Mouse (Mus musculus) gonadal fat pad, adult 2 months (tissue): ENCODE measurements around the gene Olfr352. TPM values are rescaled to one million over a fixed set of nuclear protein-coding genes. Genes with fewer than 3 reads are reported as not detected.

Experiments used
- DNase-seq: peaks from one replicate; pipeline ENCODE4 v3.0.0-alpha.2; 2012; ENCODE audit warnings: low read depth
- polyA plus RNA-seq: library from polyadenylated mRNA; depleted of rRNA; stranded (reverse); fragments of >200 nt; gene quantifications from 2 replicates; pipeline ENCODE4 v1.2.3, GENCODE M21; 2012; rRNA removed

Olfr352 gene
- polyA plus RNA-seq = not detected in 2 replicates

DNA sequence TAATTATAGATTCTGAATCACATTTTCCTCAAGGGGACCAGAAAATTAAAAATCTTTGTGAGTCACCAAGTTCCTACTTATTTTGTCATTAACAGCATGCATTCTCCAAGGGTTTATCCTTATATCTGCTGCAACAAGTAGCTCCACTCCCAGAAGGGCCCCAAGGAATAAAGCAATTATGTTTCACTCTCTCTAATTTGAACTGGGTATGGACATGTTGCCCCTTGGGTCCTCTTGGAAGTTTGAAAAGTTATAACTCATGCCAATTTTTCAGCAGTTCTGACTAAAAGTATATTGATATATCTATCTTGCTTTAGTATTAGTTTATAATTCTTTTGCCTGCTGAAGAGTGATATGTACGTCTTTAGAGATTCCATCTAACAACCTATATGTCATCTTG, at the start of gene Olfr352:
Gene Olfr352 (plus strand): TSS at position 301 of the 400 bp plus-strand sequence.
- DNase-seq = no peak

DNA sequence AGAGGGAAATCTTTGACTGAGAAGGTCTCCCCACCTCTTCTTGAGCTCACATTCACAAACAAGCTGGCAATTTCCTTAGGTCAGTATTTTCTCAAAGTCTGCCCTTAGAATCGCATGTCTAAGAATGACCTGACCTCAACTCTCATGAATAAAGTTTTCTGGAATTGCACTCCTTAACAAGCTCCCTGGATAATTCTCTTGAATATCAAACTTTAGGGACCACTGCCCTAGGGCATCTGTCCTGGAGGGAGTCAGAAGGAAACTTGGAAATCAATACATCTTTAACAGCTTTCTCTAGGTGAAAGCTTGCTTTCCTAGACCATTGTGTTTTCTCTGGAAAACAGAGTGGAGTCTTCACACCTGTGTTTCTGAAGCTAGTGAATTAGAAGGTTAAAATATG, 22.2 kb upstream of the Olfr352 start, which contains the start of gene Olfr350:
Gene Olfr350 (plus strand): TSS at position 301 of the 400 bp plus-strand sequence.
- no peak for DNase-seq

DNA sequence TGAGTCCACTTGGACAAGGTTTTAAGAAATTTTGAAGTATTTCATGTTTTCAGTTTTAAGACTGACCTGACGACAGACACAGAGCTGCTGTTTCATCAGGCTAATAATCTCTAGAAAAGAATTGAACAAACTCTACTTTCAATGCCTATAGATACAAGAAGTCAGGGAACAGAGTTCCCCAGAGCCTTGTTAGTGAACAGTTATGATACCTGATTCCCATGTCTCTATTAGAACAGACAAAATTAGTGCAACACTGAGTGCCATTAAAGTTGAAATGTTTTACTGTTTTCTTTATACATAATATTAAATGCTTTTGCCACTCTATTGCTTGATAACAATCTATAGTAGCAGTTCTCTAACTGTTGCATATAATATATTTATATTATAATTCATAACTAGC, 5.7 kb upstream of the Olfr352 start, which contains the start of gene Olfr351:
Gene Olfr351 (minus strand): TSS at position 101 of the 400 bp plus-strand sequence.
- DNase-seq = no peak

DNA sequence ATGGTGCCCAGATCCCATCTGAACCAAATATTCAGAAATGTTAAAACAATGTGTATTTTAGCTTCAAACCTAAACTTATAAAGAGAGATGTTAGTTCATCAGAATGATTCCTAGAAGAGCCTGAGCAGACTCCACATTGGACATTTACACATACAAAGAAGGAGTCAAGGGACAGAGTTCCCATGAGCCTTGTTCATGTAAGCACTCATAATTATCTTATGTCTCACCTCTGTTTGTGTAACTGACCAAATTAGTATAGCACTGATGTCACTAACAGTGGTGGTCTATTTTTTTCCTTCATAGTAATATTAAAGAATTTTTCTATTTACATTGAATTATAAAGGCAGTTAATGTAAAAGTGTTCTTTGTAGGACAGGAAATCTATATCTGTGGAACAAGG, 24.6 kb downstream of the Olfr352 start, which contains the start of gene Olfr353:
Gene Olfr353 (minus strand): TSS at position 101 of the 400 bp plus-strand sequence.
- DNase-seq = no peak

DNA sequence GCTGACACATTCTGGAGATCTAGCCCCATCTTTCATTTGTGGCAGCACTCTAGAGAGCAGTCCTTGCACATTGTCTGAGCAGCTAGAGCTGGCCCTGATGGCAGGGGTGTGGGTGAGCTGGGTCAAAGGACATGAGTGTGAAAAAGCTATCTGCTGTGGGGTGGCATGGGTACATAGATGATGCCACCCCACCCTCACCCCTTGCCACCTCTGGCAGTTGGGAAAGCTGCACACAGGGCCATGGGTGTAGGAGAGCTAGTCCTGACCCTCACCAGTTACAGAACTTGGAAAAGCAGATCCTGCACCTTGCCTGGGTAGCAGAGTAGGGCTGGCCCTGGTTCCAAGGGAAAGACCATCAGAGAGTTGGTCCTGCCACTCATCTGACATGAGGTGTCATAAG, 28.9 kb downstream of the Olfr352 start:
- DNase-seq = no peak

DNA sequence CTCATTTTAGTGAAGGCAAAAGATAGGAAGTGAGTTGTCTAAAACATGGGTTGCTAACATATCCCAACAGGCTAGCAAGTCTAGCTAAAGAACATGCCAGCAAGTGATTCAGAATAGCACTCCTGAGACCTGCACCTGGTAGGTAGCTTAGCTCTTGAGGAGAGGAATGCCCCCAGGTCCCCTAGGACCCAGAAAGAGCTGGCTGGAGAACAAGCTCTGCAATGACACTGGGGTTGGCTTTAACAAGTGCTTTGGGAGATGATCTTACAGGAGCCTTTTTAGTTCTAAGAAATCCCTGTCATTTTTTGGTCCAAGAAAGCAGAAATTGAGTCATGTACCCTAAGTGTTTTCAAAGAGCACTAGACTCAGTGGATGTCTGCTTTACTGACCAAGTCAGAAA, 37.1 kb downstream of the Olfr352 start, which contains the start of gene Olfr354:
Gene Olfr354 (plus strand): TSS at position 301 of the 400 bp plus-strand sequence.
- no peak for DNase-seq

Other genes starting within 250 kb of the Olfr352 start
- gene Olfr345, start 228.4 kb upstream of the Olfr352 start, polyA plus RNA-seq = not detected in 2 replicates
- gene Olfr346, start 182.7 kb upstream of the Olfr352 start, polyA plus RNA-seq = not detected in 2 replicates
- gene Olfr347, start 136.6 kb upstream of the Olfr352 start, polyA plus RNA-seq = not detected in 2 replicates
- gene Olfr348, start 84.2 kb upstream of the Olfr352 start, polyA plus RNA-seq = not detected in 2 replicates
- not detected in 2 replicates for gene Olfr50, start 77.9 kb upstream of the Olfr352 start, polyA plus RNA-seq
- gene Olfr3, start 51.4 kb upstream of the Olfr352 start, polyA plus RNA-seq = not detected in 2 replicates
- not detected in 2 replicates for gene Olfr350, start 22.1 kb upstream of the Olfr352 start, polyA plus RNA-seq
- gene Olfr351, start 5.8 kb upstream of the Olfr352 start, polyA plus RNA-seq = not detected in 2 replicates
- not detected in 2 replicates for gene Olfr353, start 24.5 kb downstream of the Olfr352 start, polyA plus RNA-seq
- gene Olfr354, start 37.2 kb downstream of the Olfr352 start, polyA plus RNA-seq = not detected in 2 replicates
- gene Olfr355, start 60.4 kb downstream of the Olfr352 start, polyA plus RNA-seq = not detected in 2 replicates
- gene Olfr356, start 68.7 kb downstream of the Olfr352 start, polyA plus RNA-seq = not detected in 2 replicates
- gene Olfr357, start 125.4 kb downstream of the Olfr352 start, polyA plus RNA-seq = not detected in 2 replicates
- not detected in 2 replicates for gene Olfr358, start 140.9 kb downstream of the Olfr352 start, polyA plus RNA-seq
- not detected in 2 replicates for gene Olfr360, start 197.3 kb downstream of the Olfr352 start, polyA plus RNA-seq
- not detected in 2 replicates for gene Olfr361, start 220.8 kb downstream of the Olfr352 start, polyA plus RNA-seq
- not detected in 2 replicates for gene Olfr362, start 249.4 kb downstream of the Olfr352 start, polyA plus RNA-seq